Mouse (Mus musculus) bone marrow macrophage, adult 2 months (primary cell): ENCODE data around the gene Gm28051.

Source experiments
- CTCF ChIP-seq: IDR thresholded peaks from 2 replicates; pipeline ENCODE4 v1.5.1; 2012; ENCODE audit warnings: low read depth, mild to moderate bottlenecking, low read length, moderate library complexity
- POLR2A ChIP-seq: IDR thresholded peaks from 2 replicates; pipeline ENCODE4 v1.6.1; 2012; ENCODE audit warnings: mild to moderate bottlenecking, low read depth, low read length, borderline replicate concordance

- TF ChIP-seq CTCF (no peak), POLR2A (no peak)
Measured at GRCm38 (mm10) chr12:102704457-102705198, 52.9 kb downstream of the Gm28051 start, which contains the start of gene Itpk1.
